Mouse (Mus musculus) layer of hippocampus, postnatal 25 days (tissue): ENCODE measurements around the gene Dgat2. TPM values are rescaled to one million over a fixed set of nuclear protein-coding genes. Genes with fewer than 3 reads are reported as not detected.

Experiments used
- DNase-seq, 2 experiments: peaks; one replicate each; pipeline ENCODE4 v3.0.0; 2022; ENCODE audit warnings: mixed read lengths in 2 of 2, low spot score in 1 of 2; ENCODE audit errors: extremely low spot score in 1 of 2
- total RNA-seq, 2 experiments: library from RNA; stranded (reverse); gene quantifications; 2 replicates each; pipeline ENCODE4 v1.2.3; 2021

Gene Dgat2
- total RNA-seq = 100 to 1,000 TPM; 100 to 121 TPM

DNA sequence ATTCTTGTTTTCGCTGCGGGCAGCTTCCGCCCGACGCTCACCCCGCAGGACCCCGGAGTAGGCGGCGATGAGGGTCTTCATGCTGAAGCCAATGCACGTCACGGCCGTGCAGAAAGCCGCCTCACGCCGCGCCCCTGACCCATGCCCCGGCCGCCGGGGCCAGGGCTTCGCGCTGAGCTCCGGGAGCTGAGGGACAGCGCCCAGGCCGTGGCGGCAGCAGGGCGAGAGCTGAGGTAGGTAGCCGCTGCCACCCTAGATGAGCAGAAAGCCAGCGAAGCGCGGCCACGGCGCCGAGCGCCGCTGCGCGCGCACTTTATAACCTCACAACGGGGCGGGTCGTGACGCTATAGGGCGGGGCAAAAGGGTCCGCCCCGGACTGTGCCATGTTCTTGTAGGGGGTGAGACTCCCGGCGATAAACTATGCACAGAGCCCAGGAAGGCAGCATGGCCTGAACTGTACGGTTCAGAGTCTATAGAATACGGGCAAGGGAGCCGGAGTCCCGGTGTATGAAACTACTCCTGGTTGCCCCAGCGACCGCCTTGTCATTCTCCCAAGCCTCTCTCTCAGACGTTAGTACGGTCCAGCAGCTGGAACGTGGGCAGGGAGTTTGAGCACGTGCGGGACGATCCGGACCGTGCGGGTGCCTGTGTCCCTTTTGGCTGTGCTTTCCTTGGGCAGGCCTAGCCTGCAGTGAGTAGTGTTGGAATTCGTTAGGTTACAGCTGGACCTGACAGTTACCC is at the start of gene Dgat2:
TSS of gene Dgat2 (minus strand) at position 288 of the 741 bp plus-strand sequence.
- peak; percentile 91 to 95 for DNase-seq

DNA sequence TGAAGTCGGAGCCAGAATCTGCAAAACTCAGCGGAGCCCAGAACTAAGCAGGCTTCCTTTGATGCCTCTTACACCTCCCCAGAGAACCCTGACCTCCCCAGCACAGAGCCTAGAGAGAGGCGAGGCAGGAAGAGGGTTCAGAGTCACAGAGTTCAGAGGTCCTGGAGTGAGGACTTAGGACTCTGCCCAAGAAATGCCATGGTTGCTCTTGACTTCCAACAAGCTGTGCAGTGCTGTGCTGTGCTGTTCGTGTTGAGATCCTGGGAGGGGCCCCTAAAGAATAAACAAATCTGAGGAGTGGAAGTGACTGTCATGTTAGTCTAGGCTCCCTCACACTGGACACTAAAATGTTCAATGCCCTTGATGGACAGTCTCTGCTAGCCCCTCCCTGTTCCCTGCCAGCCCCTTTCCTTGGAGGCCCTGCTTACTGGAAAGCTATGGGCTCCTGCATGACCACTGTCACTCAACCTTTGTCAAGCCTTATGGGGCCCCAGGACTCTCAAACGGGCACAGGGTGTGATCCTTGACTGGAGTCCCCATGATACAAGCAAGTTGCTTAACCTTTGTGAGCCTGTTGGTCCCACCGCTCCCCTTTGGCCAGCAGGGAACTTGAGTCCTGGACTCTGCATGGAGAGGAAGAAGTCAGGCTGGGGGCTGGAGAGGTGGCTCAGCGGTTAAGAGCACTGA is 47.7 kb upstream of the Dgat2 start:
- DNase-seq = no peak

- DNase-seq = no peak
Measured at GRCm38 (mm10) chr7:99229411-99229810, 46.9 kb upstream of the Dgat2 start.

- no peak for DNase-seq
Measured at GRCm38 (mm10) chr7:99228825-99229224, 46.3 kb upstream of the Dgat2 start.

- no peak for DNase-seq
Measured at GRCm38 (mm10) chr7:99227267-99227666, 44.7 kb upstream of the Dgat2 start.

DNA sequence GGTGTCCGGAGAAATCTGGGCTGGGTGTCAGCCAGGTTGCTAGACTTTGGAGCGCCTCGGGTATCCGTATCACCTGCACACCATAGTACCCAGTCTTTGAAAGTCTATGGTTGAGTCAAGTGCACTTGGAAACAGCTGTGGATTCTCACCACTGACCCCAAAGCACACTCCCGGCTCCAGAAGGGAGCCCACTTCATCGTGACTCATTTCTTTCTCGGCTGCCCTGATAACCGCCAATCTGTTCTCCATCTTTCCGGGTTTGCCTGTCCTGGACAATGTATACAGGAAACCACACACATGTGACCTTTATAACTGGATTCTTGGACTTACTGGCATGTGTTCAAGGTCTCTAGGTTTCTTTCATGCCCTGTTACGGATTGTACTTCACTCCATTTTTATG is 44.1 kb upstream of the Dgat2 start:
- DNase-seq = no peak

GRCm38 (mm10) chr7:99225421-99225820 is 42.9 kb upstream of the Dgat2 start:
- no peak for DNase-seq

DNA sequence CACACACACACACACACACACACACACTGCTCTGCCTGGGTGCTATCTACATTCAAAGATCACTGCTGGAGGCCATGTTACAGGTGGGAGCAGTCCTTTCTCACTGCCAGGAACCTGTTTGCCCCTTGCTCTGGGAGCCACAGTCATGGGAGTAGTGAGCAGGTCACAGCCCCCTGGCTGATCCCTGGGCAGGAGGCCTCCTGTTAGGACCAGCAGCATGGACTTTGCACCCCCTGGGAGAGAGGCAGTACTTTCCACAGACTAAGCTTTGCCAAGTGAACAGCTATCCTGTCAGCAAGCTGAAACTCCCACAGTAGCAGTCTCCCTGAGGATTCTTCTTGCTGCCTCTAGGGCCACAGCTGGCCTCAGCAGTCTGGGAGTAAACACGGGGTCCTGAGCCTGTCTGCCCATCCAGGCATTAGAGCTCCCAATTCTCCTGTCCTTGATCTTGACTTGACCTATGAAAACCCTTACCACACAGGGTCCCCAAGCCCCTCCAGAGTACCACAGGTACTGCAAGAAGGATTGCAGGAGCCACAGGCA is 42.2 kb upstream of the Dgat2 start:
- no peak for DNase-seq

GRCm38 (mm10) chr7:99224225-99224624 is 41.7 kb upstream of the Dgat2 start:
- DNase-seq = no peak

GRCm38 (mm10) chr7:99217338-99218074 is 35.0 kb upstream of the Dgat2 start:
- no peak for DNase-seq

DNA sequence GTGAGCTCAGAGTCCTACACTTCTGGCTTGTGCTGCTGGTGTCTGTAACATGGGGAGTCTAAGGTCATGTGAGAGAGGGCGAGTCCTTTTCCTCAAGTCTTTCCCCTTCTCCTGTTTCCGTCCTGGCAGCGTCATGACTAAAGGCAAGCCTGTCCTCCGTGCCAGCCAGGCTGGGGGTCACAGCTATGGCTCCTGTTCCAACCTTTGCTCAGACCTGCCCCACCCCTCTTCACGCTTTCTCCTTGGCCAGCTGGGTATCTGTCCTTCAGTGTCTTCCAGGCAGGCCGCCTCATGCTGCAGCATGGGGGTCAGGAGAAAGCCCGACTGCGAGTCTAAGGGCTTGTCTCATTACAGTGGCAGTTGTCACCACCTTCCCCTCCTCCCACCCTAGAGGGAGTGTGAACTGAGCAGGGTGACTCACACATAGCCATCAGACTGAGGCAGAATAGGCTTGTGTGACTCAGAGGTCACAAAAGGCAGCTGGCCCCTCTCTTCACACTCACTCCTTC is 32.9 kb upstream of the Dgat2 start:
- DNase-seq = no peak

DNA sequence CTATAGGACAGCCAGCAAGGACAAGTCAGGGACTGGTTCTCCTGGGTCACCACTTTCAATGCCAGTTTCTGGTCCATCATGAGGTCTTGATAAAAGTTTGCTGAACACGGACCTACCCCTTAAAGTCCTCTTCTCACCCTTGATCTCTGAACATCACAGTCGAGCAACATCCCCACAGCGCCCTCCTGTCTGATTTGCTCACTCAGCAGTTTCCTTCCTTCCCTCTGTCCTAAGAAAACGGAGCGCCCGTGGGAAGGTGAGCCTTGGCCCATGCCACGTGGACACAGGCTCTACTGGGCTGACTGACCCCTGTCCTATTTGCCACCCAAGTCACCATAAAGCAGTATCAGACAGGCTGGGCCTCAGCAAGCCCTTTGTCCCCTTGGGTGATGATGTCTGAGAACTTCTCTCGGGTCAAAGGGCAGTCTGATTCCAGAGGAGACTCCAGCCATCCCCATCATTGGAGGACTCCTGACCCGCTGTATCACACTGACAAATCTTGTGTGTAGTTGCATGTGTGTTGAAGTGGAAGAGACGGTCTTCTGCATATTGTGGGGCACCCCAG is 32.2 kb upstream of the Dgat2 start:
- DNase-seq = no peak

DNA sequence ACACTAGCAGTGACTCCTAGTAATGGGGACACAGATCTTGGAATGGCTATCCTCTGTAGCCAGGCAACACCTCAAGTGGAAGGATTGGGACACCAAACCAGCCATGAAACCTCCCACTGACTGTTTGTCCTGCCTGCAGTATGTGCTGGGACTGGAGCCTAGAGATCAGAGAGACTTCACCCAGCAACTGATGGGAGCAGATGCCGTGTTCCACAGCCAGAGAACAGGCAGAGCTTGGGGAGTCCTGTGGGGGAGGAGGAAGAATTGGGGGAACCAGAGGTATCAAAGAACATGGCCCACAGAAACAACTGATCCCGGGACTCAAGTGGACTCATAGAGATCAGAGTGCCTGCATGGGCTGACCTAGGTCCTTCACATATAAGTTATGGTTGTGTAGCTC is 31.2 kb upstream of the Dgat2 start:
- DNase-seq = no peak

GRCm38 (mm10) chr7:99213056-99213455 is 30.5 kb upstream of the Dgat2 start:
- no peak for DNase-seq

GRCm38 (mm10) chr7:99208704-99209103 is 26.2 kb upstream of the Dgat2 start:
- DNase-seq = no peak

DNA sequence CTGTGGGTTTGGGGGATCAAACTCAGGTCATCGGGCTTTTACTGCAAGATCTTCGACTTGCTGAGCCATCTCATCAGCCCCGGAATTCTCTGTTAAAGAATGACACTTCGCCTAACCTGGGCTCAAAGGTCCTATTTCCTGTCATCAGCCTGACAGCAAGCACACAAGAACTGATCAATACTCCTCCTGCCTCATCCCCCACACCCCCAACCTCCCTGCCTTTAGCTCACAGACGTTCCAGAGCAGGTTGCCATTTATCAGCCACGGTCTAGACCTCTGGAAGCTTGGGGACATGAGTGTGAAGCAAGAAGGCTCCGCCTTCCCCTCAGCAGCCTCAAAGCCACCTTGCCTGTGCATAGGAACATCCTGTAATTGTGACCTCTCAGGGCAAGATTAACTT is 23.8 kb upstream of the Dgat2 start:
- no peak for DNase-seq

GRCm38 (mm10) chr7:99202163-99202562 is 19.6 kb upstream of the Dgat2 start:
- DNase-seq = no peak

- DNase-seq = no peak
Measured at GRCm38 (mm10) chr7:99200290-99200689, 17.8 kb upstream of the Dgat2 start.

DNA sequence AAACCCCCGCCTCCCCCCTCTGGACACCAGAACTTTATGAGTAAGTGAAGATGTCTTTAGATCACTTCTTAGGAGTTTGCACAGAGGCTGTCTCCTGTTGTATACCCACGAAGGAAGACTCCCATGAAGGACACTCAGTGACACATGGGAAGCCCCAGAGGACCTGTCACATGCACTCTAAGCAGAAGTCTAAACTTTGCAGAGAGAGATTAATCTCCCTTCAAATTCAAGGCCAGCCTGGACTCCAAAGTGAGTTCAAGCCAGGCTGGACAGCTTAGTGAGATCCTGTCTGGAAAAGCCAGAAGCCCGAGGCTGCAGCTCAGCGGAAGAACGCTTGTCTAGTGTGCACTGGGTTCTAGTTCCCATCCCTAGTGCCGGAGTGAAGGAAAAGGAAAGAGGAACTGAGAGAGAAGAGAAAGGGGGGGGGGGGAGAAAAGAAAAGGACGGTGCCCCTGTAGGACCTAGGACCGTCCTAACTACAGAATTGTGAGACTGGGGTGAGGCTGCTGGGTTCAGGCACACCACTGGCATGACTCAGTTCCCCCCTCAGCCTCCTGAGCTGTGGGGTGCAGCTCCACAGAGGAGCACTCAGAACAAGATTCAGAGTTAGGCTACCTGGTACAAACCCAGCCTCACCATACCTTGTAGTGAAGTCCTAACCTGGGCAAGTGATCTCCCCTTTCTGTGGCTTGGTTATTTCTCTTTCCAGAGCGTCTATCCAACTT is 17.1 kb upstream of the Dgat2 start:
- no peak for DNase-seq

DNA sequence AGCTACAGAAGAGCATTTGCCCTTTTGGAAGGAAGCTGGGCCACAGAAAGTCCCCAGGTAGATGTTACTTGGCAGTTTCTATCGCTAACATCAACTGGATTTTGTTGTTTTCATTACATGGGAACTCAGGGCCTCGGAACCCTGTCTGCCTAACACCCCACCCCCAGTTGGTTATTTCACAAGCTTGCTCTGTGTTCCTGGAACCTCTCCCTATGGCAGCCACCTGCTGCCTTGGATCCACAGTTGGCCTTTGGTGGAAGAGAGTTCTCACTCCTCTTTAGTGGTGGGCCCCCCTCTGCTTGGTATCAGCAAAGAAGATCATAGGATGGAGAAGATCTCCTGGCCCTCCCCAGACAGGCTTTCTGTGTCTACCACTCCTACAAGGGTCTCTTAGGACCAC is 16.3 kb upstream of the Dgat2 start:
- DNase-seq = no peak
